Mouse (Mus musculus) midbrain, embryonic 11.5 days (tissue): Measurements from ENCODE around the gene Trim62. TPM values are rescaled to one million over a fixed set of nuclear protein-coding genes. Genes with fewer than 3 reads are reported as not detected.
A peak's percentile ranks its signal among the peaks of the same experiment; 100 is the strongest.

Source experiments
- ATAC-seq: fragments of 200-750 bp; cut with Nextera tagmentation; 2 replicates; pipeline ENCODE4 v1.8.0; 2017; ENCODE audit warnings: moderate TSS enrichment, moderate library complexity; ENCODE audit not compliant: low FRiP score
- DNase-seq: peaks from one replicate; pipeline ENCODE4 v3.0.0; 2015; ENCODE audit warnings: low spot score; ENCODE audit errors: missing footprints
- H3K27ac ChIP-seq: fragments of 300-500 bp; sonication (generic); 2 replicates; pipeline ENCODE4 v1.5.1; 2014; ENCODE audit warnings: low read depth, low read length
- H3K27me3 ChIP-seq: fragments of 300-500 bp; sonication (generic); 2 replicates; pipeline ENCODE4 v1.6.1; 2014; ENCODE audit warnings: mild to moderate bottlenecking, low read length, moderate library complexity, mixed read lengths; ENCODE audit not compliant: control insufficient read depth, insufficient read depth
- H3K36me3 ChIP-seq: fragments of 300-500 bp; sonication (generic); 2 replicates; pipeline ENCODE4 v1.6.1; 2014; ENCODE audit warnings: mild to moderate bottlenecking, low read length, moderate library complexity, mixed read lengths; ENCODE audit not compliant: control insufficient read depth, insufficient read depth
- H3K4me1 ChIP-seq: fragments of 300-500 bp; sonication (generic); 2 replicates; pipeline ENCODE4 v1.6.1; 2014; ENCODE audit warnings: low read length; ENCODE audit not compliant: control insufficient read depth, insufficient read depth
- H3K4me2 ChIP-seq: fragments of 300-500 bp; sonication (generic); 2 replicates; pipeline ENCODE4 v1.6.1; 2014; ENCODE audit warnings: mild to moderate bottlenecking, moderate library complexity
- H3K4me3 ChIP-seq: fragments of 300-500 bp; sonication (generic); 2 replicates; pipeline ENCODE4 v1.5.1; 2014; ENCODE audit warnings: low read depth, low read length
- H3K9ac ChIP-seq: fragments of 300-500 bp; sonication (generic); 2 replicates; pipeline ENCODE4 v1.6.1; 2014; ENCODE audit warnings: low read length
- H3K9me3 ChIP-seq: fragments of 300-500 bp; sonication (generic); 2 replicates; pipeline ENCODE4 v1.6.1; 2016; ENCODE audit warnings: low read length; ENCODE audit not compliant: control insufficient read depth
- WGBS: fragments of 180-500 bp; shearing (Covaris S2); extraction: QIAGEN DNeasy Blood & Tissue Kit; methylation state at CpG from one replicate; pipeline ENCODE4 v1.1.7; 2014; 5-methylcytosine and 5-hydroxymethylcytosine counted together
- polyA plus RNA-seq: library from polyadenylated mRNA; unstranded; fragments of >200 nt; fragmentation: Nextera tagmentation; extraction: Ambion mirVana; gene quantifications from 2 replicates; pipeline ENCODE4 v1.2.1, GENCODE M21; 2014

Gene Trim62
- 8.3 and 10.3 TPM in 2 replicates for polyA plus RNA-seq

- H3K4me2 ChIP-seq, result peak within 1 kb of the TSS; percentile 100
- H3K27me3 ChIP-seq, result no peaks in the 10 kb centered on the region
- H3K4me3 ChIP-seq, result peak within 1 kb of the TSS; percentile 66
- H3K27ac ChIP-seq, result peak within 1 kb of the TSS; percentile 45; the same call in 1 of the 2 replicates
- no peaks in the 10 kb centered on the region for H3K36me3 ChIP-seq
- H3K9ac ChIP-seq, result peak within 1 kb of the TSS; percentile 72
- peak; percentile 67 for ATAC-seq
- under 1% methylated on average over 25 of the region's 37 CpGs for WGBS
- DNase-seq, result peak; percentile 98
- H3K4me1 ChIP-seq, result peaks cover 17% of the 10 kb centered on the region
- H3K9me3 ChIP-seq, result no peaks in the 10 kb centered on the region; the same call in 1 of the 2 replicates
Observed at GRCm38 (mm10) chr4:128883379-128883781, at the start of gene Trim62. Gene Trim62 (plus strand): TSS chr4:128883580.

GRCm38 (mm10) chr4:128838202-128838601 lies 45.2 kb upstream of the Trim62 start:
- Histone ChIP-seq H3K27ac (no peak overlapping the region), H3K4me1 (no peaks in the 10 kb centered on the region), H3K4me3 (no peak overlapping the region), H3K27me3 (no peaks in the 10 kb centered on the region), H3K9me3 (no peaks in the 10 kb centered on the region), H3K9ac (no peak overlapping the region), H3K4me2 (no peak overlapping the region), H3K36me3 (no peaks in the 10 kb centered on the region)
- ATAC-seq (no peak), DNase-seq (peak; percentile 75)
- 76% methylated on average over 5 of the region's 5 CpGs for WGBS

GRCm38 (mm10) chr4:128839811-128840738 lies 43.3 kb upstream of the Trim62 start:
- Histone ChIP-seq H3K27me3 (no peaks in the 10 kb centered on the region), H3K4me3 (no peak overlapping the region), H3K9ac (no peak overlapping the region), H3K4me1 (0 out of 2 replicates have a peak, but pooled peaks cover 2% of the 10 kb centered on the region), H3K4me2 (no peak overlapping the region), H3K9me3 (no peaks in the 10 kb centered on the region), H3K27ac (no peak overlapping the region), H3K36me3 (no peaks in the 10 kb centered on the region)
- DNase-seq, result peak; percentile 79
- no peak for ATAC-seq
- 63% methylated on average over 16 of the region's 16 CpGs for WGBS

DNA sequence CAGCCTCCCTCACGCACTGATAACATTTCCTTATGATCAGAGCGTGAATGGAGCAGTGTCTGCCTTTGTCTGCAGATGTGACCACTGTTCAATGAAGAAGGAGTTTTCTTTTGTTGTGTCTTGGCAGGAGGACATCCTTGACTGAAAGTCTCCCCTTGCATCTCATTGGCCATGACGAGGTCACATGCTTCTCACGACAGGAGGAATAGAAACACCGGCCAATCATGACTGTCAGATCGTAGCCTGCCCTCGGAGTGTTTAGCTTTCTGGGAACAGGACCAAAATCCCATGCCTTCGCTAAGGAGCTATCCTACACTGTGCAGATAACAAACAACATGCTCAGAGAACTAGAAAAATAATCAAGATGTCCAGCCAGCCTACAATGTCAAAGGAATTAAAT lies 42.1 kb upstream of the Trim62 start:
- Histone ChIP-seq H3K4me2 (no peak overlapping the region), H3K9ac (no peak overlapping the region), H3K36me3 (no peaks in the 10 kb centered on the region), H3K27me3 (no peaks in the 10 kb centered on the region), H3K9me3 (no peaks in the 10 kb centered on the region), H3K27ac (no peak overlapping the region), H3K4me1 (0 out of 2 replicates have a peak, but pooled peaks cover 5% of the 10 kb centered on the region), H3K4me3 (no peak overlapping the region)
- no peak for ATAC-seq
- DNase-seq, result peak; percentile 77
- 61% methylated on average over 8 of the region's 8 CpGs for WGBS

GRCm38 (mm10) chr4:128844566-128844965 lies 38.8 kb upstream of the Trim62 start:
- H3K4me1 ChIP-seq, result 0 out of 2 replicates have a peak, but pooled peaks cover 5% of the 10 kb centered on the region
- DNase-seq (peak; percentile 78), ATAC-seq (no peak)
- H3K4me2 ChIP-seq, result no peak overlapping the region
- H3K27me3 ChIP-seq, result no peaks in the 10 kb centered on the region
- no peaks in the 10 kb centered on the region for H3K9me3 ChIP-seq
- H3K4me3 ChIP-seq, result no peak overlapping the region
- no peak overlapping the region for H3K9ac ChIP-seq
- WGBS, result 63% methylated on average over 13 of the region's 13 CpGs
- no peaks in the 10 kb centered on the region for H3K36me3 ChIP-seq
- no peak overlapping the region for H3K27ac ChIP-seq

DNA sequence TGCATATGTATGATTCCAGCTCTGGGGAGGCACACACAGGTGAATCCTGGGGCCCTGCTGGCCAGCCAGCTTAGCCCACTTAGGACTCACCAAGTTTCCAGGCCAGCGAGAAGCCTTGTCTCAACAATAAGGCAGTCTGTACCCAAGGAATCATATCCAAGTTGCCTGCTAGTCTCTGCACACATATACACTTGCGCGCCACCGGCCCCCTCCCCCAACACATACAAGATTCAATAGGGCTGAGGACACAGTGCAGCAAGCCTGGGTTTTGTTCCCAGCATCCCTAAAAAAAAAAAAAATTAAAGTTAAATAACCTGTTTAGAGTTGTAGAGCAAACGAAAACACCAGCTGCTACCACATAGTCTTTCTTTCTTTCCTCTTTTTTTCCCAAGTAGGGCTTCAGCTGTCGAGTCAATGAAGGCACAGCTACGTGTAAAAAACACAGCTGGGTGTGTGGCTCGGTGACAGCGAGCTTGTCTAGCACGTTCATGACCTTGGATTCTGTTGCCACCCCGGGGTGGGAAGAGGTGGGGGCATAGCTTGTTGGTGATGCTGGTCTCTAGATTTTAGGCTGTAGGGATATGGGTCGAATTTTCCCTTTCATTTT lies 37.9 kb upstream of the Trim62 start:
- H3K4me2 ChIP-seq, result no peak overlapping the region
- H3K27me3 ChIP-seq, result no peaks in the 10 kb centered on the region
- H3K36me3 ChIP-seq, result no peaks in the 10 kb centered on the region
- no peak overlapping the region for H3K27ac ChIP-seq
- H3K4me3 ChIP-seq, result no peak overlapping the region
- WGBS, result 85% methylated on average over 12 of the region's 12 CpGs
- ATAC-seq (no peak), DNase-seq (peak; percentile 45)
- no peaks in the 10 kb centered on the region for H3K9me3 ChIP-seq
- 0 out of 2 replicates have a peak, but pooled peaks cover 5% of the 10 kb centered on the region for H3K4me1 ChIP-seq
- no peak overlapping the region for H3K9ac ChIP-seq

- no peak for ATAC-seq
- Histone ChIP-seq H3K4me1 (0 out of 2 replicates have a peak, but pooled peaks cover 5% of the 10 kb centered on the region), H3K4me2 (no peak overlapping the region), H3K4me3 (no peak overlapping the region), H3K27ac (no peak overlapping the region), H3K36me3 (no peaks in the 10 kb centered on the region), H3K27me3 (no peaks in the 10 kb centered on the region), H3K9ac (no peak overlapping the region), H3K9me3 (no peaks in the 10 kb centered on the region)
- 81% methylated on average over 3 of the region's 3 CpGs for WGBS
- DNase-seq, result peak; percentile 4
Observed at GRCm38 (mm10) chr4:128848961-128849360, 34.4 kb upstream of the Trim62 start.

- Histone ChIP-seq H3K27ac (no peak overlapping the region), H3K9ac (no peak overlapping the region), H3K4me2 (no peak overlapping the region), H3K9me3 (no peaks in the 10 kb centered on the region), H3K36me3 (no peaks in the 10 kb centered on the region), H3K4me1 (0 out of 2 replicates have a peak, but pooled peaks cover 5% of the 10 kb centered on the region), H3K4me3 (no peak overlapping the region), H3K27me3 (no peaks in the 10 kb centered on the region)
- WGBS, result 74% methylated on average over 7 of the region's 7 CpGs
- ATAC-seq (no peak), DNase-seq (peak; percentile 57)
Observed at GRCm38 (mm10) chr4:128849686-128850085, 33.7 kb upstream of the Trim62 start.
